ENCODE assay signal across 28 mouse cellular contexts in the genomic region with DNA sequence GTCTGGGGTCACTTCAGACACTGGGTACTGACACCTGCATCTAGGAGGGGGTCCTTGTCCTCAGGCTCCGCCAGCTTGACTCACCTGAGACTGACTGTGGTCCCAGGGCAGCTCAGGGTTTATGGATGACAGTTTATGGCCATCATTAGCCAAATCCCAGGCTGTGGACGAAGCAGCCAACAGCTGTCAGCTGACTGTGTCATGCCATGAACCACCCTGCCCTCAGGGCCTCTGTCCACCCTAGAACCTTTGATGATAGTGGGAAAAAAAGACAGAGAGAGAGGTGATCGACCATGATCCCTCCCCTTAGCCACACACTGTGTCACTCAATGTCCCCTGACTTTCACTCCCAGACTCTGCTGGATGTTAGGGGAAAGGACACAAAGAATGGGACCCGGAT. TPM values are rescaled to one million over a fixed set of nuclear protein-coding genes. Genes with fewer than 3 reads are reported as not detected.
DNase-seq lines count a peak whose midpoint lies in the region; ATAC-seq lines count a peak whose summit lies in the region.
"Had no signal": no experiment of that assay in that cellular context is flagged by ENCODE, and none has a peak within 500 bp of the region (broad histone marks: within the 10 kb centered on the region; RNA-seq: fewer than 3 reads in every experiment).

No protein-coding gene starts in this region.

- no peaks in the 10 kb centered on the region for H3K9me3 ChIP-seq in intestine, embryonic 16.5 days (ENCODE audit: control insufficient read depth, low read length)
- H3K9me3 ChIP-seq in intestine, embryonic 15.5 days, result no peaks in the 10 kb centered on the region
- H3K9me3 ChIP-seq in midbrain, embryonic 11.5 days (ENCODE audit: control insufficient read depth, low read length), result no peaks in the 10 kb centered on the region
- H3K9me3 ChIP-seq in midbrain, embryonic 10.5 days (replicated peaks), result peaks cover 5% of the 10 kb centered on the region; the same call in 1 of the 2 replicates
- H3K9me3 ChIP-seq: embryonic facial prominence, embryonic 13.5 days; embryonic facial prominence, embryonic 15.5 days; forebrain, embryonic 12.5 days had no signal

- H3K36me3 ChIP-seq in intestine, embryonic 16.5 days (ENCODE audit: control insufficient read depth, insufficient read depth, low read length), result no peaks in the 10 kb centered on the region
- H3K36me3 ChIP-seq in intestine, embryonic 15.5 days, result no peaks in the 10 kb centered on the region
- no peaks in the 10 kb centered on the region for H3K36me3 ChIP-seq in midbrain, embryonic 11.5 days (ENCODE audit: control insufficient read depth, insufficient read depth, low read length)
- no peaks in the 10 kb centered on the region for H3K36me3 ChIP-seq in midbrain, embryonic 10.5 days
- H3K36me3 ChIP-seq: embryonic facial prominence, embryonic 13.5 days; embryonic facial prominence, embryonic 15.5 days; forebrain, embryonic 10.5 days; forebrain, embryonic 12.5 days; G1E had no signal

- H3K4me3 ChIP-seq in intestine, embryonic 16.5 days (ENCODE audit: low read length), result no peak overlapping the region
- H3K4me3 ChIP-seq in intestine, embryonic 15.5 days (replicated peaks), result no peak overlapping the region
- no peak overlapping the region for H3K4me3 ChIP-seq in midbrain, embryonic 11.5 days (ENCODE audit: low read depth, low read length)
- H3K4me3 ChIP-seq in midbrain, embryonic 10.5 days, result no peak overlapping the region
- H3K4me3 ChIP-seq: embryonic facial prominence, embryonic 13.5 days; embryonic facial prominence, embryonic 15.5 days; erythroblast, embryonic 14.5 days; forebrain, embryonic 10.5 days; forebrain, embryonic 12.5 days had no signal

- no peaks in the 10 kb centered on the region for H3K27me3 ChIP-seq in intestine, embryonic 16.5 days (replicated peaks; ENCODE audit: control insufficient read depth, insufficient read depth, low read length)
- H3K27me3 ChIP-seq in intestine, embryonic 15.5 days (replicated peaks), result no peaks in the 10 kb centered on the region
- no peaks in the 10 kb centered on the region for H3K27me3 ChIP-seq in midbrain, embryonic 11.5 days (ENCODE audit: control insufficient read depth, insufficient read depth, low read length)
- H3K27me3 ChIP-seq in midbrain, embryonic 10.5 days (ENCODE audit: low read depth, poor library complexity, severe bottlenecking), result no peaks in the 10 kb centered on the region
- H3K27me3 ChIP-seq: embryonic facial prominence, embryonic 13.5 days; embryonic facial prominence, embryonic 15.5 days; forebrain, embryonic 12.5 days; Patski had no signal

- H3K4me1 ChIP-seq in intestine, embryonic 16.5 days (ENCODE audit: control insufficient read depth, insufficient read depth, low read length), result peaks cover 4% of the 10 kb centered on the region; the same call in 1 of the 2 replicates
- no peaks in the 10 kb centered on the region for H3K4me1 ChIP-seq in intestine, embryonic 15.5 days (replicated peaks)
- H3K4me1 ChIP-seq in midbrain, embryonic 11.5 days (ENCODE audit: control insufficient read depth, insufficient read depth, low read length), result no peaks in the 10 kb centered on the region
- peaks cover 8% of the 10 kb centered on the region for H3K4me1 ChIP-seq in midbrain, embryonic 10.5 days
- H3K4me1 ChIP-seq: embryonic facial prominence, embryonic 13.5 days; embryonic facial prominence, embryonic 15.5 days; forebrain, embryonic 12.5 days had no signal

- H3K27ac ChIP-seq in intestine, embryonic 16.5 days (ENCODE audit: low read length), result no peak overlapping the region
- H3K27ac ChIP-seq in intestine, embryonic 15.5 days, result no peak overlapping the region
- H3K27ac ChIP-seq in midbrain, embryonic 11.5 days (ENCODE audit: low read depth, low read length), result no peak overlapping the region
- H3K27ac ChIP-seq in midbrain, embryonic 10.5 days (replicated peaks), result no peak overlapping the region
- H3K27ac ChIP-seq: embryonic facial prominence, embryonic 13.5 days; embryonic facial prominence, embryonic 15.5 days; forebrain, embryonic 10.5 days; forebrain, embryonic 12.5 days had no signal

- DNase-seq in midbrain, embryonic 11.5 days (ENCODE audit: low spot score, missing footprints), result peak; percentile 4
- DNase-seq in midbrain, embryonic 10.5 days (ENCODE audit: low spot score), result no peak
- no peak for DNase-seq in urinary bladder, postnatal 14 days (ENCODE audit: low spot score)
- DNase-seq: adrenal gland, adult 2 months; adrenal gland, postnatal 10 days; adrenal gland, postnatal 25 days; B cell, adult 2 months; cerebellum, adult 11 months; cerebellum, adult 18-20 months; cerebellum, adult 8-10 months; cerebellum, adult 9-11 months; cerebellum, postnatal 14 days; cerebellum, postnatal 36 days; embryo, embryonic 11 days had no signal

- WGBS in intestine, embryonic 16.5 days, result 52% methylated on average over 4 of the region's 4 CpGs
- WGBS in intestine, embryonic 15.5 days, result 56% methylated on average over 4 of the region's 4 CpGs
- 74% methylated on average over 4 of the region's 4 CpGs for WGBS in midbrain, embryonic 11.5 days
- 80% methylated on average over 4 of the region's 4 CpGs for WGBS in midbrain, embryonic 10.5 days

- H3K4me2 ChIP-seq in intestine, embryonic 16.5 days (ENCODE audit: low read depth, low read length), result no peak overlapping the region
- H3K4me2 ChIP-seq in intestine, embryonic 15.5 days (replicated peaks), result no peak overlapping the region
- no peak overlapping the region for H3K4me2 ChIP-seq in midbrain, embryonic 11.5 days
- H3K4me2 ChIP-seq: embryonic facial prominence, embryonic 13.5 days; embryonic facial prominence, embryonic 15.5 days; forebrain, embryonic 12.5 days had no signal

- H3K9ac ChIP-seq in intestine, embryonic 16.5 days (ENCODE audit: low read depth, low read length), result no peak overlapping the region
- no peak overlapping the region for H3K9ac ChIP-seq in intestine, embryonic 15.5 days
- H3K9ac ChIP-seq in midbrain, embryonic 11.5 days (ENCODE audit: low read length), result no peak overlapping the region
- H3K9ac ChIP-seq: embryonic facial prominence, embryonic 13.5 days; embryonic facial prominence, embryonic 15.5 days; forebrain, embryonic 12.5 days had no signal

- ATAC-seq in intestine, embryonic 16.5 days, result peak; percentile 31; the same call in 1 of the 2 replicates
- ATAC-seq in intestine, embryonic 15.5 days, result no peak
- no peak for ATAC-seq in midbrain, embryonic 11.5 days (ENCODE audit: low FRiP score)
- ATAC-seq: CD4-positive, CD25-positive, alpha-beta regulatory T cell, adult 4 months; forebrain, embryonic 14.5 days; forebrain, embryonic 16.5 days; Patski had no signal

RNA-seq across cellular contexts. Expression of a gene that starts 8.4 kb away (rescaled TPM):
- polyA plus RNA-seq in intestine, embryonic 16.5 days (2015; fragmentation: Nextera tagmentation; extraction: Ambion mirVana), result 9.2 and 10.3 TPM in 2 replicates
- polyA plus RNA-seq in intestine, embryonic 15.5 days (2015; fragmentation: Nextera tagmentation; extraction: Ambion mirVana), result 7.5 and 8.1 TPM in 2 replicates
- polyA plus RNA-seq in midbrain, embryonic 11.5 days (2014; fragmentation: Nextera tagmentation; extraction: Ambion mirVana), result not detected in 2 replicates
- 0.17 TPM in 1 of 2 replicates, not detected in the other for polyA plus RNA-seq in midbrain, embryonic 10.5 days (2016; fragmentation: Nextera tagmentation; extraction: Ambion mirVana)
- polyA plus RNA-seq: brain, embryonic 14.5 days; embryonic facial prominence, embryonic 11.5 days; embryonic facial prominence, embryonic 13.5 days; erythroblast, embryonic 14.5 days; forebrain, embryonic 10.5 days; forebrain, embryonic 12.5 days; forebrain, embryonic 14.5 days; forebrain, embryonic 16.5 days; Patski had no signal

RNA-seq across cellular contexts. Expression of a gene that starts 12.9 kb away (rescaled TPM):
- polyA plus RNA-seq in intestine, embryonic 16.5 days (2015; fragmentation: Nextera tagmentation; extraction: Ambion mirVana), result 5.5 and 7.5 TPM in 2 replicates
- 6.7 and 7.1 TPM in 2 replicates for polyA plus RNA-seq in intestine, embryonic 15.5 days (2015; fragmentation: Nextera tagmentation; extraction: Ambion mirVana)
- polyA plus RNA-seq in midbrain, embryonic 11.5 days (2014; fragmentation: Nextera tagmentation; extraction: Ambion mirVana), result 6.8 and 7.8 TPM in 2 replicates
- 8.9 and 10.9 TPM in 2 replicates for polyA plus RNA-seq in midbrain, embryonic 10.5 days (2016; fragmentation: Nextera tagmentation; extraction: Ambion mirVana)

RNA-seq across cellular contexts. Expression of a gene that starts 15.8 kb away (rescaled TPM):
- polyA plus RNA-seq in intestine, embryonic 16.5 days (2015; fragmentation: Nextera tagmentation; extraction: Ambion mirVana), result 214 and 228 TPM in 2 replicates
- polyA plus RNA-seq in intestine, embryonic 15.5 days (2015; fragmentation: Nextera tagmentation; extraction: Ambion mirVana), result 280 and 288 TPM in 2 replicates
- 330 and 336 TPM in 2 replicates for polyA plus RNA-seq in midbrain, embryonic 11.5 days (2014; fragmentation: Nextera tagmentation; extraction: Ambion mirVana)
- 450 and 503 TPM in 2 replicates for polyA plus RNA-seq in midbrain, embryonic 10.5 days (2016; fragmentation: Nextera tagmentation; extraction: Ambion mirVana)

RNA-seq across cellular contexts. Expression of a gene that starts 22.5 kb away (rescaled TPM):
- 17.1 and 17.3 TPM in 2 replicates for polyA plus RNA-seq in intestine, embryonic 16.5 days (2015; fragmentation: Nextera tagmentation; extraction: Ambion mirVana)
- polyA plus RNA-seq in intestine, embryonic 15.5 days (2015; fragmentation: Nextera tagmentation; extraction: Ambion mirVana), result 16.5 and 19.8 TPM in 2 replicates
- polyA plus RNA-seq in midbrain, embryonic 11.5 days (2014; fragmentation: Nextera tagmentation; extraction: Ambion mirVana), result 24.2 and 28.6 TPM in 2 replicates
- polyA plus RNA-seq in midbrain, embryonic 10.5 days (2016; fragmentation: Nextera tagmentation; extraction: Ambion mirVana), result 27.9 and 28.7 TPM in 2 replicates

RNA-seq across cellular contexts. Expression of a gene that starts 40.3 kb away (rescaled TPM):
- polyA plus RNA-seq in intestine, embryonic 16.5 days (2015; fragmentation: Nextera tagmentation; extraction: Ambion mirVana), result 50.1 and 59.9 TPM in 2 replicates
- polyA plus RNA-seq in intestine, embryonic 15.5 days (2015; fragmentation: Nextera tagmentation; extraction: Ambion mirVana), result 47.4 and 51.0 TPM in 2 replicates
- 6.0 and 7.8 TPM in 2 replicates for polyA plus RNA-seq in midbrain, embryonic 11.5 days (2014; fragmentation: Nextera tagmentation; extraction: Ambion mirVana)
- 7.8 and 9.9 TPM in 2 replicates for polyA plus RNA-seq in midbrain, embryonic 10.5 days (2016; fragmentation: Nextera tagmentation; extraction: Ambion mirVana)
